Mouse (Mus musculus) testis, adult 2 months (tissue): ENCODE results near the gene Antxr2. TPM values are rescaled to one million over a fixed set of nuclear protein-coding genes. Genes with fewer than 3 reads are reported as not detected.

ENCODE experiments used
- H3K27ac ChIP-seq: fragments of 200-500 bp; 2 replicates; pipeline ENCODE4 v1.5.1; 2012; ENCODE audit warnings: low read depth, low read length; ENCODE audit not compliant: control insufficient read depth, insufficient read depth
- H3K27me3 ChIP-seq: fragments of 200-500 bp; 2 replicates; pipeline ENCODE4 v1.6.1; 2012; ENCODE audit warnings: mild to moderate bottlenecking, low read length, moderate library complexity; ENCODE audit not compliant: control insufficient read depth, insufficient read depth
- H3K36me3 ChIP-seq: fragments of 200-500 bp; 2 replicates; pipeline ENCODE4 v1.6.1; 2012; ENCODE audit warnings: mild to moderate bottlenecking, low read length; ENCODE audit not compliant: control insufficient read depth, insufficient read depth
- H3K4me1 ChIP-seq: fragments of 200-500 bp; 2 replicates; pipeline ENCODE4 v1.6.1; 2012; ENCODE audit warnings: low read length; ENCODE audit not compliant: control insufficient read depth, insufficient read depth
- H3K4me3 ChIP-seq: fragments of 200-500 bp; 2 replicates; pipeline ENCODE4 v1.5.1; 2012; ENCODE audit warnings: low read depth, mild to moderate bottlenecking, low read length, moderate library complexity, mixed read lengths; ENCODE audit not compliant: control insufficient read depth
- CTCF ChIP-seq: fragments of 200-500 bp; IDR thresholded peaks from 2 replicates; pipeline ENCODE4 v1.5.1; 2012; ENCODE audit warnings: low read depth, mild to moderate bottlenecking, inconsistent platforms, low read length, moderate library complexity; ENCODE audit not compliant: control insufficient read depth, insufficient read depth, insufficient replicate concordance
- POLR2A ChIP-seq: fragments of 200-500 bp; IDR thresholded peaks from 2 replicates; pipeline ENCODE4 v1.6.1; 2012; ENCODE audit warnings: low read depth, mild to moderate bottlenecking, inconsistent platforms, low read length, moderate library complexity; ENCODE audit not compliant: control insufficient read depth
- polyA plus RNA-seq: library from polyadenylated mRNA; depleted of rRNA; stranded (reverse); fragments of >200 nt; gene quantifications from 2 replicates; pipeline ENCODE4 v1.2.3, GENCODE M21; 2012

Gene Antxr2
- polyA plus RNA-seq, 1 experiment, result 2.7 TPM

GRCm38 (mm10) chr5:97964444-97964843, 66.4 kb downstream of the Antxr2 start:
- TF ChIP-seq POLR2A (no peak), CTCF (no peak)
- Histone ChIP-seq H3K27ac (no peak overlapping the region), H3K4me3 (no peak overlapping the region), H3K4me1 (no peaks in the 10 kb centered on the region), H3K27me3 (no peaks in the 10 kb centered on the region), H3K36me3 (no peaks in the 10 kb centered on the region)

- H3K4me1 ChIP-seq, result no peaks in the 10 kb centered on the region
- no peak overlapping the region for H3K27ac ChIP-seq
Observed at GRCm38 (mm10) chr5:97962512-97962911, 68.3 kb downstream of the Antxr2 start.

GRCm38 (mm10) chr5:97961786-97962185, 69.1 kb downstream of the Antxr2 start:
- Histone ChIP-seq H3K27me3 (no peaks in the 10 kb centered on the region), H3K4me3 (no peak overlapping the region), H3K27ac (no peak overlapping the region), H3K4me1 (no peaks in the 10 kb centered on the region), H3K36me3 (no peaks in the 10 kb centered on the region)
- TF ChIP-seq CTCF, result no peak
- TF ChIP-seq POLR2A, result no peak

More at GRCm38 (mm10) chr5:97962512-97962911, 68.3 kb downstream of the Antxr2 start:
- Histone ChIP-seq H3K27me3 (no peaks in the 10 kb centered on the region), H3K4me3 (no peak overlapping the region), H3K36me3 (no peaks in the 10 kb centered on the region)
- TF ChIP-seq CTCF, result no peak
- TF ChIP-seq POLR2A, result no peak

GRCm38 (mm10) chr5:97959651-97960050, 71.2 kb downstream of the Antxr2 start:
- H3K4me1 ChIP-seq, result no peaks in the 10 kb centered on the region
- no peak overlapping the region for H3K27ac ChIP-seq
- no peaks in the 10 kb centered on the region for H3K36me3 ChIP-seq
- H3K27me3 ChIP-seq, result no peaks in the 10 kb centered on the region
- no peak overlapping the region for H3K4me3 ChIP-seq
- no peak for TF ChIP-seq POLR2A
- TF ChIP-seq CTCF, result no peak

GRCm38 (mm10) chr5:97959010-97959409, 71.8 kb downstream of the Antxr2 start:
- Histone ChIP-seq H3K36me3 (no peaks in the 10 kb centered on the region), H3K4me3 (no peak overlapping the region), H3K27me3 (no peaks in the 10 kb centered on the region), H3K27ac (no peak overlapping the region), H3K4me1 (no peaks in the 10 kb centered on the region)
- TF ChIP-seq POLR2A (no peak), CTCF (no peak)

- Histone ChIP-seq H3K4me3 (no peak overlapping the region), H3K36me3 (no peaks in the 10 kb centered on the region), H3K27me3 (no peaks in the 10 kb centered on the region), H3K27ac (no peak overlapping the region), H3K4me1 (no peaks in the 10 kb centered on the region)
- TF ChIP-seq CTCF (no peak), POLR2A (no peak)
Observed at GRCm38 (mm10) chr5:97957501-97957900, 73.3 kb downstream of the Antxr2 start.

- no peaks in the 10 kb centered on the region for H3K36me3 ChIP-seq
- TF ChIP-seq CTCF, result no peak
- no peak for TF ChIP-seq POLR2A
- no peak overlapping the region for H3K27ac ChIP-seq
- no peaks in the 10 kb centered on the region for H3K4me1 ChIP-seq
- no peak overlapping the region for H3K4me3 ChIP-seq
- H3K27me3 ChIP-seq, result no peaks in the 10 kb centered on the region
Observed at GRCm38 (mm10) chr5:97954193-97954772, 76.6 kb downstream of the Antxr2 start.
